Mouse (Mus musculus): ENCODE results near the gene Dohh.

DNA sequence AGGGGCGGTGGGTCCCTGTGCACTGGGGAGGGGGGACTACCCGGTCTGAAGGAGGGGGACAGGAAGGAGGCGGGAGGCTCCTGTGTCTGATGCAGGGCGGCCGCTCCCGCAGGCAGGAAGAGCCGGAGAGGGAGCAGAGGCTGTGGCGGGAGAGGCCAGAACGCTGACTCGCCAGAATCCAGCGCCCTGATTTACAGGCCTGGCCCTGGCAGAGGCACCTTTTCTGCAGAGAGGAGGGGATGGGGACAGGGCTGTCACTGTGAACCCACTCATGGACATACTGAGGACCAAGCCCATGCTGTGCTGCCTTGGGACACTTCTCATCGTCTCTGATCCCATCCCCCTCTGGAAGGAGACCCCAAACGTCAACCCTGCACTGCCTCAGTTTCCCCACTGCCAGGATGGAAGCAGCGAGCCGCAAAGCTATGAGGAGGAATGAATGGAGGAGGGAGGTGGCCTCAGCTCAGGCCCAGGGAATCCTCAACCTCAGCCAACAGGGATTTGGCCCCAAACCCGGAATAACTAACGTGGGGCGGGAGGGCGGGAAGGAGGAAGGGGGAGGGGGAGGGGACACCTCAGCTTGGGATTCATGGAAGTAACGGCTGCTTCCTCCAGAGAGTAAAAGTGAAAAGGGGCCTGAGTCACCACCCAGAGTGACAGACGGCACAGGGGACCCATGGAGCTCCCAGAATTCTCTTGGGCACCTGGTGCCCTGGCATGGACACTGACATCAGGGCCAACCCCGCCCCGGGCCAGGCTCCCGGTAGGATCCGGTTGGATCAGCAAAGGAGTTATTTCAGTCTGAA, 40.2 kb downstream of the Dohh start:
- TF ChIP-seq EP300 (IDR thresholded peaks at IDR 0.05; ENCODE audit: insufficient read depth, low read depth, low read length) (no peak), CTCF (IDR thresholded peaks at IDR 0.05; ENCODE audit: low read depth, low read length) (no peak)
